Mouse (Mus musculus) MN1 (cell line): ENCODE measurements around the gene Cobl.

Experiments
- DNase-seq: peaks from one replicate; pipeline ENCODE4 v3.0.0-alpha.2; 2016; ENCODE audit warnings: low spot score

Gene Cobl

GRCm38 (mm10) chr11:12219594-12220530 is 244.9 kb downstream of the Cobl start:
- no peak for DNase-seq

GRCm38 (mm10) chr11:12216897-12217296 is 247.9 kb downstream of the Cobl start:
- no peak for DNase-seq

DNA sequence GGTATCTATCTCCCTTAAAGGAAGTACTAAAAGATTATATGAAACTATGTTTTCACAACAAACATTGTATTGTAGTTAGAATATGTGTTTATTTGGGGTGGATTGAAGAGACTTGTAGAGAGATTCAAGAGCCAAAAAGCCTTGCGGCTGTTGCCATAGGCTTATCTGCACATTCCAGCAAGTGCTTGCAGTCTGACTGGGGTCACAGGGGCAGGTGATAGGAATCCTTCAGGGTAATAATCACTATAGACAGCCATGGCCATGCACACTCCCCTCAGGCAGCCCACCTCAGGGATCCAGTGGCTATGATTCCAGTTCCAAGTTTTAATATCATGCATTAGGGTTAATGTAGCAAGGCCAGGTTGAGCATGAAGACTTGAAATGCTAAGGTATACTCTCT is 249.2 kb downstream of the Cobl start:
- no peak for DNase-seq

DNA sequence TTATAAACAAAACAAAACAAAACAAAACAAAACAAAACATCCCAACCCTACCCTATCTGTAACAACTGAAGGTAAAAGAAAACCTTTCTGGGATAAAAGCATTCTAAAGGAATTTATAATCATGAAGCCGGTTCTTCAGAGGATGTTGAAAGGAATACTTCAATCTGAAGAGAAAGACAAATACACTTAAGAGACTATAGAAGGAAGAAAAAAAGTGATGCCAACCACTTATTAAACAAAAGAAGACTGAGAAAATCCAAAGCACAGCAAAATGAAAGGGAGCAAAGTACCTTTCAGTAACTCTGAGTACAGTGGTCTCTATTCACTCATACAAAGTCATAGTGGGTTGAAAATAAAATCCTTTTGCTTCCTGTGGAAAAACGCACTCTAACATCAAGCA is 256.2 kb downstream of the Cobl start:
- DNase-seq, result no peak

DNA sequence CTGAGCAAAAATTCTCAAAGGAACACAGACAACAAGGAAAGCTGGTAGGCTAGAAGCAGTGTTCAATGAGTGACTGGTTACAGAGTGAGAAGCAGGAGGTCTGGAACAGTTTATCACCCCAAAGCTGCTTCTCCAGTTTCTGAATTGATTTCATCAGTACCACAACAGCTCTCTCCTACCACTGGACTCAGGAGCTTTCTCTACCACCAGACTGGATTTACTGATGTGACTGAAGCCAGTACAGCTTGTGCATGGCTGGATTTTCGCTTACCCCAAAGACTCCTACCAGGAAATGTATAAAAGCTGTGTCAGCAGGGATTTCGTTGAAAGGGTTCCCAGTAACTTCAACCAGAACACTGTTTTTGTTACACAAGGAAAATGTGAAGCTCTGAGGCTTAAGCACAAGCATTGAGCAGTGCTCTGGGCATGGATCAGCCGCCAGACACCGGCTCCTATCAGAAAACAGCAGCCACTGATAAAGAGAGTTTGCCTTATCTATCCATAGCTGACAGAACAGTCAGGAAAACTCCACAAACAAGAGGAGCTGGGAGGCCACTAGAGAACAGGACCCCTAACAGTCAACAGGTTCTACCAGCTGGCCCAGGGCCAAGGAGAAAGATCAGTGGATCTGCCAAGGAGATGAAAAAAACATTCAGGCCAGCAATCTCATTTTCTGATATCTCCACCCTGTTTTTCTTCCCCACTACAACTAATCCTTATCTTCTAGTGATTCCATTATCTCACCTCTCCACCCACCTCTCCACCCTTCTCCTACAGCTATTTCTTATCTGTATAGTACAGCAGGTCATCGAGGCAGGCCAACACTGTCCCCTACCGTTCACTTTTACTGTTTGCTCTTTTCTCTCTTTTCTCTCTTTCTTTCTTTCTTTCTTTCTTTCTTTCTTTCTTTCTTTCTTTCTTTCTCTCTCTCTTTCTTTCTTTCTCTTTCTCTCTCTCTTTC is 259.3 kb downstream of the Cobl start:
- no peak for DNase-seq

DNA sequence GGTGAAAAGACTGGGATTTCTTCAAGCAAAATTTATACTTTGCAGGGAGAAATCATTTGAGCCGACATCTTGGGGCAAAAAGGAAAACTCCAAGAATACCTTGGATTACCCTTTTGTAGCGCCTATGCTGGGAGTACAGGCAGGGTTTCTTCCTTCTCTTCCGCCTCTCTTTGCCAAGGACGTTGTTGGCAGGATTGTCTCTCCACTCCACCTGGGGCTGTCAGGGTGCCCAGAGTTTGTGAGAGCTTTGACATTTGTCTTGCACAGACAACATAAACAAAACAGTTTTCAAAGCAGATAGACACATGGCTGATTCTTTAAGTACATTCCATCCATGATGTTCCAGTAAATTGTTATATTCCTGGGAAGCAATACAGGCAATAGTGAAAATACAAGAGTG is 265.3 kb downstream of the Cobl start:
- no peak for DNase-seq

DNA sequence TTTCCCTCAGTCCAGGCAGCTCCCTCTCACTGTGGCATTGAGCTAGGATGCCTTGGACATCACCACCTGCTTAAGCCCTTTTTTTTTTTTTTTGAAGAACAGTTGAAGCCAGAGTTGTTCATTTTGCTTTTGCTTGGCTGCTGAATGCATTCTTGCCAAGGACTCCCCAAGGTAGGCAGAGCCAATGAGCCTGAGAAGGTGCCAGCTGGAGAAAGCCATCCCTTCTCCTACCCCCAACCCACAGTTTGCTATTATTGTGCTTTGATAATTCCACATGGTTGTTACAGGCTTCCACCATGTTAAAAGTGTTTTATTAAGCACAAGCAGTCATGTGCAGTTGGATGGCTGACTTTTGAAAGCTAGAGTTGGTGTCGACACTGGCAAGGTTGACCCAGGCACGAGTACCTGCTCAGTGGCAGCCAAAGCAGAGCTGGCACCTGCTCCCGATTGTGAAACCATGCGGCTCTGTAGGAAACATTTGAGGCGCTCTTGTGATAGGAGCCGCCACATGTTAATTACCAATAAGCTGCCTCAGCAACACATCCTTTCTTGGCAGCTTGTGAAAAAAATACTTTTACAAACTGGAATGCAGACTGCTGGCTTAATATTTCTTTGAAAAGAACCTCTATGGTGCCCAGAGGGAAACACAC is 265.9 kb downstream of the Cobl start:
- DNase-seq, result no peak

DNA sequence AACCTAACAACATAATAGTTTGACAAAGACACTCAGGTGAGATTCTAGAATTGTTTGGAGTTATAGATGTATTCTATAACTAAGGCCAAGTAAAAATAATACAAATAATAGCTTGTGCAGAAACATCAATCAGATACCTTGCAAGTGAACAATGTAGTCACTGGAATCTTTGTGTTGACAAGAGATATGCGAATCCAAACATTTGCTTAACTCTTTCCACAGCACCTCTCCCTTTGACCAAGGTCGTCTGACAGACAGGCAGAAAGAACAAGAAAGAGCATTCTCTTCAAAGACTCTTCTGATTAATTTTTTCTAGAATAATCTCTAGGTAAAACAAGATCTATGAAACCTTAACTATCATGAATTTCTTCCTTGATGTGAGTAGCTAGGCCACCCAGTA is 266.7 kb downstream of the Cobl start:
- no peak for DNase-seq

DNA sequence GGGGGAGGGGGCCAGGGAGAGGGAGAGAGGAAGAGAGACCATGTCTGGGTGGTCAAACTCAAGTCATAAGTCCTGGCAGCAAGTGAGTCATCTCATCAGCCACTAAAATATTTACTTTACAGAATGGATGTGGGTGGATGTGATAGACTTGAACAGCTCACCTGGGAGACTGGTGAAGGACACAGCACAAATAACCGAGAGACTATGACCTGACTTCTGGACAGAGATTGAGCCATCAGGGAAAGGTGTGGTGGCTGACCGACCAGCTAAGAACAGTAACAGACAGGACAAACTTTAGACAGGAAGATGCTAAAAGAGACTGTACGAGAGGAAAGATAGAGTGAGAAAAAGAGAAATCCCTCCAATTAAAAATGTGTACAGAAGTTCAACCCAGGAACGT is 267.2 kb downstream of the Cobl start:
- no peak for DNase-seq

- DNase-seq, result no peak
Measured at GRCm38 (mm10) chr11:12195390-12195789, 269.4 kb downstream of the Cobl start.

GRCm38 (mm10) chr11:12193369-12193768 is 271.4 kb downstream of the Cobl start:
- DNase-seq, result no peak

- DNase-seq, result no peak
Measured at GRCm38 (mm10) chr11:12191386-12191785, 273.4 kb downstream of the Cobl start.

- DNase-seq, result no peak
Measured at GRCm38 (mm10) chr11:12190417-12190816, 274.3 kb downstream of the Cobl start.
